Mouse (Mus musculus) olfactory bulb, adult 2 months (tissue): Measurements from ENCODE around the gene Anks1b.

ENCODE experiments used
- CTCF ChIP-seq: fragments of 200-500 bp; IDR thresholded peaks from 2 replicates; pipeline ENCODE4 v1.5.1; 2012; ENCODE audit warnings: low read depth, mild to moderate bottlenecking, low read length, moderate library complexity; ENCODE audit not compliant: insufficient read depth
- POLR2A ChIP-seq: fragments of 200-500 bp; IDR thresholded peaks from 2 replicates; pipeline ENCODE4 v1.6.1; 2012; ENCODE audit warnings: mild to moderate bottlenecking, low read depth, low read length, moderate library complexity; ENCODE audit not compliant: insufficient read depth

GRCm38 (mm10) chr10:89850951-89851350, 22.4 kb upstream of the Anks1b start:
- TF ChIP-seq CTCF (no peak), POLR2A (no peak)
